Mouse (Mus musculus) bone marrow, adult 2 months (tissue): Measurements from ENCODE around the gene Spata31d1d. TPM values are rescaled to one million over a fixed set of nuclear protein-coding genes. Genes with fewer than 3 reads are reported as not detected.

Source experiments
- H3K27ac ChIP-seq: fragments of 200-500 bp; 2 replicates; pipeline ENCODE4 v1.5.1; 2012; ENCODE audit warnings: low read depth, mild to moderate bottlenecking, control low read depth, inconsistent platforms, low read length; ENCODE audit not compliant: control insufficient read depth, poor library complexity, insufficient read depth
- H3K4me1 ChIP-seq: fragments of 200-500 bp; 2 replicates; pipeline ENCODE4 v1.6.1; 2011; ENCODE audit warnings: low read length; ENCODE audit not compliant: control insufficient read depth, insufficient read depth
- H3K4me3 ChIP-seq: fragments of 200-500 bp; replicated peaks from 2 replicates; pipeline ENCODE3; 2011; ENCODE audit warnings: mild to moderate bottlenecking, low read depth, low read length, control low read depth; ENCODE audit not compliant: control insufficient read depth
- CTCF ChIP-seq: fragments of 200-500 bp; IDR thresholded peaks from 2 replicates; pipeline ENCODE4 v1.5.1; 2011; ENCODE audit warnings: low read length, control low read depth; ENCODE audit not compliant: control insufficient read depth, insufficient read depth
- POLR2A ChIP-seq: fragments of 200-500 bp; IDR thresholded peaks from 2 replicates; pipeline ENCODE4 v1.6.1; 2011; ENCODE audit warnings: low read depth, mild to moderate bottlenecking, control low read depth, low read length, borderline replicate concordance; ENCODE audit not compliant: control insufficient read depth
- whole genome bisulfite sequencing: fragments of 180-500 bp; shearing (Covaris S2); methylation state at CpG from one replicate; pipeline ENCODE4 v1.1.7; 2018; 5-methylcytosine and 5-hydroxymethylcytosine counted together
- polyA plus RNA-seq: library from polyadenylated mRNA; stranded (reverse); fragments of >200 nt; gene quantifications from 2 replicates; pipeline ENCODE4 v1.2.4, GENCODE M21; 2011; ENCODE audit warnings: low replicate concordance; ENCODE audit not compliant: missing spikeins, insufficient read depth, insufficient read length

Gene Spata31d1d
- polyA plus RNA-seq, 1 experiment: not detected

DNA sequence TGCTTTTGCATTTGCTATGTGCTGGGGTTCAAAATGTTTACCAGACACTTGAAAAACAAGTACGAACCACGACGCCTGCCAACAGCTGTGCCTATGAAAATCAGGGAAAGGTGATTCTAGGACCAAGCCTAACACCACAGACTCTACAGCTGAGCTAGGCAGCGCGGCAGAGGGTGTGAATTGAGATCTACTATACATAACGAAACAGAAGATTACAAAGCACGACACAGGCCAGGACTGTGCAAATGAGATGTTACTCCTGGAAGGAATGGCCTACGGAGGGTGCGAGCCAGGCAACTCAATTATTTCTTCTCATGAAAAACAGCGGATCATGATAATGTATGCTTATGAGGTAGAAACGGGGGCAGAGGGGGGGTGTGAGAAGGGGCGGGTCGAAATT, 37.0 kb upstream of the Spata31d1d start:
- Histone ChIP-seq H3K4me3 (peak overlapping the region; percentile 84), H3K27ac (peak overlapping the region; percentile 55; the same call in 1 of the 2 replicates), H3K4me1 (peaks cover 4% of the 10 kb centered on the region; the same call in 1 of the 2 replicates)
- WGBS: 28% methylated on average over 13 of the region's 13 CpGs
- no peak for TF ChIP-seq POLR2A
- no peak for TF ChIP-seq CTCF

DNA sequence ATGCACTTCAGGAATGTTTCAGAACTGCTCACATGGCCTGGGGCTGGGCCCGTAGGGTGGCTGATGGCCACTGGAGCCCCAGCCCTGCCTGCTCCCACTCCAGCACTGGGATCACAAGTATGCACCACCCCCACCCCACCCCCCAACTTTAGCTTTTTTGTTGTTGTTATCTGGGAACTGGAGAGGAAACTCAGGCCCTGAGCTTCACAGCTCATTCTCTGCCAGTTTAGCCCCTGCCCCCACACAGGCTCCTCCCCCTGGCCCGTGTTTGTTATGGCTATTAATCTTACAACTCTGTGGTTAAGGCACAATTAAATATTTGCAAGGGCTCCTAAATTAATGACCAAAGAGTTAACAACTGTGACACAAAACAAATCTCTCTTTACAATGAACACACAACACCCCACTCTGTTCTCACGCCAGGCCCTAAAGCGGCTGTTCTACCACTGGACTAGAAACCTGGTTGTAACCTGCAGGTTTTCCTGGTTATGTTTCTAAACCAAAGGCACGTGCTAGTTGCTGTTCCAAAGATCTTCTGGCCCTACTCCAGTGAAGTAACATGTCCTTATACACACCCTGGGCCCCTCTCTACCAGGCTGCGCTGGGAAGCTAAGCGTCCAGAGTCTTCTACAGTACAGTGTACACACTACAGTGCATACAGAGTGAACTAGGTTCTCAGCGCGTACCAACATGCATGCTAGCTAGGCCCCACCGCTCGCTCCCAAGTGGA, 35.4 kb upstream of the Spata31d1d start:
- peak overlapping the region; percentile 37 for H3K4me3 ChIP-seq
- peaks cover 5% of the 10 kb centered on the region; the same call in 1 of the 2 replicates for H3K4me1 ChIP-seq
- WGBS: 75% methylated on average over 11 of the region's 11 CpGs
- no peak overlapping the region for H3K27ac ChIP-seq
- TF ChIP-seq CTCF (no peak), POLR2A (no peak)

DNA sequence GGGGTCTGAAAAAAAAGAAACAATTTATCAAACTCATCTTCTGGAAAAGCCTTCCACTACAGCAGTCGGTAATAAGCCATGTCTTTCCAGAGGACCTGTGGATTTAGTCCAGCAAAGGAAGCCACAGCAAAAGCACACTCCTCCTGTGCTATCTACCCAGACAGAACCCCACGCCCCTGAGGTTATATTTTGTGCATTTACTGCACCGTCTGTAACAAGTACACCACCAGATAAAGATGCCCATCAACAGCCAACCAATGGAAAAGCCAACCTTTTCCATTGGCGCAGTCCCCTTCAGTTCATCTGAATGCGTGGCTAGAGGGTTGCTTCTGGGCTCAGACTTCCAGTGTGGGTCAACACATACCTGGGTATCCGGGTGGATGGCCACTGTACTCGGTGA, 31.2 kb upstream of the Spata31d1d start:
- Histone ChIP-seq H3K27ac (0 out of 2 replicates have a peak overlapping the region, but pooled peaks have one; percentile 13), H3K4me3 (no peak overlapping the region), H3K4me1 (peaks cover 1% of the 10 kb centered on the region; the same call in 1 of the 2 replicates)
- TF ChIP-seq POLR2A (no peak), CTCF (no peak)
- 69% methylated on average over 7 of the region's 7 CpGs for WGBS

DNA sequence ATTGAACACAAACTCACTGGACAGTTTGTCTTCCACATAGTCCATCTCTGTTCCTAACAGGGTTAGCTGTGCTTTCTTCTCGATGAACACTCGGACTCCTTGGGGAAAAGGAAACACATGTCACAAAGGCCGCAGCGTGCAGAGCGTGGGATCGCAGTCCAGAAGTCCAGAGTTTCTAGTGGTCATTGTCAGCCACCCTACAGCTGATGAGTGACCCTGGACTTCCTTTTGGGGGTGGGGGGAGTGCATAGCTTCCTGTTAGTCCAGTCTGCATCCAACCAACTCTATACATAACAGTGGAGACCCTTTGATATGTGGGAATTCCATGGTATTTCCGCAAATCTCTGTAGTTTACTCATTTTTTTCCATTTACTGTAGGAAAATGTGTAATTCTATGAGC, 25.4 kb upstream of the Spata31d1d start:
- TF ChIP-seq POLR2A (no peak), CTCF (no peak)
- Histone ChIP-seq H3K4me3 (no peak overlapping the region), H3K27ac (no peak overlapping the region), H3K4me1 (no peaks in the 10 kb centered on the region; the same call in 1 of the 2 replicates)
- WGBS: 93% methylated on average over 7 of the region's 7 CpGs

DNA sequence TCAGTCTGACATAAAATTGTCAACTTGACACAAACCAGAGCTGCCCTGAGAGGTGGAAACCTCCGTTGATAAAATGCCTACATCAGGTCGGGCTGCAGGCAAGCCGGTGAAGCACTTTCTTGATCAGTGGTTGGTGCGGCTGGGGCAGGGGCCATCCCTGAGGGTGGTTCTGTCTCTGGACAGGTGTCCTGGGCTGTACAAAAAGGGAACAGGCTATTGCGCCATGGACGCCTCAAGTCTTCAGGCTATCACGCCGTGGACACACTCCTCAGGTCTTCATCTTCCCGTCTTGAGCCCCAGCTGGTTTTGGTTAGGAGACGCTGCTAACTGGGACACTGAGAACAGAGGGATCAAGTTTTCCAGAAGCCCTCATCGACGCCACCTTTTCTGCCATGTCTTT, 18.8 kb upstream of the Spata31d1d start:
- Histone ChIP-seq H3K4me3 (no peak overlapping the region), H3K27ac (no peak overlapping the region), H3K4me1 (no peaks in the 10 kb centered on the region; the same call in 1 of the 2 replicates)
- 73% methylated on average over 12 of the region's 12 CpGs for WGBS
- no peak for TF ChIP-seq CTCF
- no peak for TF ChIP-seq POLR2A

DNA sequence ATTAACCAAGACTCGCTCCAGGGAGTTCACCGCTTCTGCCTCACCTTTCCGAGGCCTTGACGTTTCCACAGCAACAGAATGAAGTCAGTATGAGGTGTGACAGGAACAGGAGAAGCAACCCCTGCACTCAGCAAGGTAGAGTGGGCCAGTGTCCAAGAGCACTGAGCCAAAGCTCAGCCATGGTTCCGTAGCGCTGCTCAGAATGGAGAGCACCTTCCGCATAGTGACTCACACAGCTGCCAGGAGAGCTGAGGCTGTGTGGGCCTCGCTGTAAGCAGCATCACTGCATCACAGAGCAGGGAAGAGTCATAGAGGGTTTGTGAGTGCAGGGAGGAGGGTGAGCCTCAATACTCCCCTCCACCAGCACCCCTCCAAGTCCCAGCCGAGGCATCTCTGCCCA, 15.2 kb upstream of the Spata31d1d start, which contains the start of gene 1700014D04Rik:
1700014D04Rik (minus strand) TSS at position 42 of the 400 bp plus-strand sequence.
- no peak for TF ChIP-seq CTCF
- no peak for TF ChIP-seq POLR2A
- 87% methylated on average over 9 of the region's 9 CpGs for WGBS
- no peak within 1 kb of the TSS for H3K4me3 ChIP-seq

DNA sequence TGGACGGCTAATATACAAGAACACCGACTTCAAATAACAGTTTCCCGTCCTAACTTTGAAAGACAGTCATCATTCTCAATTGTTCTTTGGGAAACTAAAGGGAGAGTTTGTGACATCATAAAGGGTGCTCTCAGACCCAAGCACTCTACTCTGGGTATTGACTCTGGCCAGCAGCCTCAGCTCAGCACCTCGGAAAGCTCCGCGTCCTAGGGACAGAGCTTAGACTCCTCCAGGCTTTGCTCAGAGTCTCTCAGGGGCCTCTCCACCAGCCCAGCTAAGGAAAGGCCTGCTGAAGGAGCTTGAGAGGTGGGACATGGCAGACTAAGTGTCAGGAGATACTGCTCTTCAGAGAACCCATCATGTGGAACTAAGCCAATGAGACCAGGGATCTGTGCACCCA, 14.6 kb upstream of the Spata31d1d start:
- no peaks in the 10 kb centered on the region for H3K4me1 ChIP-seq
- WGBS: 87% methylated on average over 6 of the region's 6 CpGs
- no peak overlapping the region for H3K4me3 ChIP-seq
- TF ChIP-seq POLR2A: no peak
- no peak for TF ChIP-seq CTCF
- H3K27ac ChIP-seq: no peak overlapping the region

More for the DNA sequence above, 15.2 kb upstream of the Spata31d1d start, which contains the start of gene 1700014D04Rik:
- no peak within 1 kb of the TSS for H3K27ac ChIP-seq
- no peaks in the 10 kb centered on the region for H3K4me1 ChIP-seq

DNA sequence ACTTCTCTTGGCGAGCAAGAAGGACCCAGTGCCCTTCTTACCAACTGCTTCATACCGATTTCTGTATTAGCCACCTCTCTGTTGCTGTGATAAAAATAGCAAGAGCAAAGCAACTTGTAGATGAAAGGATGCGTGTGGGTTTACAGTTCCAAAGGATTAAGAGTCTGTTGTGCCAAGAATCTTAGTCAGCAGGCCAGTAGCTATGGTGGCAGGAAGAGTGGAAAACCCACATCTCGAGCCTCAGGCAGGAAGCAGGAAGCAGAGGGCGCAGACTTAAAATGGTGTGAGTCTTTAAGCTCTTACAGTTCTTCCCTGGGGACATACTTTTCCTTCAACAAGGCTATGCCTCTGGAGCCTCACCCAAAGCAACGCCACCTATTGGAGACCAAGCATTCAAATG, 13.9 kb upstream of the Spata31d1d start:
- no peak for TF ChIP-seq POLR2A
- no peak for TF ChIP-seq CTCF
- 44% methylated on average over 6 of the region's 6 CpGs for WGBS
- Histone ChIP-seq H3K4me3 (no peak overlapping the region), H3K4me1 (no peaks in the 10 kb centered on the region), H3K27ac (no peak overlapping the region)

DNA sequence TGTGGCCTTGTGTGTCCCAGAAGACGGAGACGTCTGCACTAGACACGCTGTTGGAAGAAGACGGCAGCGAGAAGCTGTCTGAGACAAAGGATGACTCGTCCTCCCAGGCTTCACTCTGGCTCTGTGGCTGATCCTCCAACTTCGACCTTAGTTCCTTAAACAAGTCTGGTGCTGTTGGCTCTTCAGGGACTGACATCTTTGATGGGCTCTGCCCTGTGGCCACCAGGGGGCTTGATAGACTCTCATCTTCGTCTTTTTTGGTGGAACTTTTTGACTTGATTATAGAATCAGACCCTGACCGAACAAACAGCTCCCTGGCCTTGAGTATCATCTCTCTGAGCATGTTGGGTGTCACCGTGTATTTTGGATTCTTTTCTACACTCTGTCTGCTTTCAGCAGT, 10.1 kb upstream of the Spata31d1d start:
- WGBS: 43% methylated on average over 10 of the region's 10 CpGs
- Histone ChIP-seq H3K4me3 (no peak overlapping the region), H3K27ac (no peak overlapping the region), H3K4me1 (no peaks in the 10 kb centered on the region; the same call in 1 of the 2 replicates)
- no peak for TF ChIP-seq POLR2A
- peak; percentile 50; the same call in 1 of the 2 replicates for TF ChIP-seq CTCF
